Mouse (Mus musculus) MEL (cell line): ENCODE data around the gene Zfp472.

Experiments
- CHD2 ChIP-seq: IDR thresholded peaks from 2 replicates; pipeline ENCODE4 v1.6.1; 2011; ENCODE audit warnings: low read length, improper control_type of control experiment
- CTCF ChIP-seq, 3 experiments: IDR thresholded peaks in 2 of 3; conservative IDR thresholded peaks in 1 of 3; 2 replicates each; pipeline ENCODE4 v1.5.1; 2011 to 2012; ENCODE audit warnings: low read length in 3 of 3, low read depth in 2 of 3, mild to moderate bottlenecking in 2 of 3, improper control_type of control experiment in 1 of 3, inconsistent platforms in 1 of 3, mixed read lengths in 1 of 3, moderate library complexity in 1 of 3; ENCODE audit not compliant: control insufficient read depth in 1 of 3, insufficient read depth in 1 of 3, poor library complexity in 1 of 3, severe bottlenecking in 1 of 3
- E2F4 ChIP-seq: IDR thresholded peaks from 2 replicates; pipeline ENCODE4 v1.6.1; 2011; ENCODE audit warnings: low read depth, low read length, improper control_type of control experiment, borderline replicate concordance
- EP300 ChIP-seq, 2 experiments: IDR thresholded peaks; 2 replicates each; pipeline ENCODE4 v1.6.1; 2011; ENCODE audit warnings: improper control_type of control experiment in 2 of 2, low read length in 2 of 2, low read depth in 1 of 2, mild to moderate bottlenecking in 1 of 2
- HCFC1 ChIP-seq: IDR thresholded peaks from 2 replicates; pipeline ENCODE4 v1.6.1; 2012; ENCODE audit warnings: low read depth, mild to moderate bottlenecking, inconsistent platforms, low read length, improper control_type of control experiment, moderate library complexity
- KAT2A ChIP-seq: conservative IDR thresholded peaks from 2 replicates; pipeline ENCODE4 v1.6.1; 2012; ENCODE audit warnings: low read depth, low read length, improper control_type of control experiment, inconsistent platforms
- MAFK ChIP-seq: IDR thresholded peaks from 2 replicates; pipeline ENCODE4 v1.6.1; 2011; ENCODE audit warnings: low read depth, mild to moderate bottlenecking, low read length, improper control_type of control experiment, borderline replicate concordance
- POLR2A ChIP-seq, 2 experiments: IDR thresholded peaks; 2 replicates each; pipeline ENCODE4 v1.6.1; 2011 to 2012; ENCODE audit warnings: low read length in 2 of 2, mild to moderate bottlenecking in 2 of 2, control low read depth in 1 of 2, improper control_type of control experiment in 1 of 2, low read depth in 1 of 2, moderate library complexity in 1 of 2; ENCODE audit not compliant: control insufficient read depth in 1 of 2, insufficient read depth in 1 of 2, poor library complexity in 1 of 2
- SIN3A ChIP-seq: IDR thresholded peaks from 2 replicates; pipeline ENCODE4 v1.6.1; 2012; ENCODE audit warnings: low read length, improper control_type of control experiment, inconsistent platforms
- USF1 ChIP-seq: IDR thresholded peaks from 2 replicates; pipeline ENCODE4 v1.6.1; 2014; ENCODE audit warnings: low read depth, mild to moderate bottlenecking, inconsistent platforms, low read length, improper control_type of control experiment, moderate library complexity

DNA sequence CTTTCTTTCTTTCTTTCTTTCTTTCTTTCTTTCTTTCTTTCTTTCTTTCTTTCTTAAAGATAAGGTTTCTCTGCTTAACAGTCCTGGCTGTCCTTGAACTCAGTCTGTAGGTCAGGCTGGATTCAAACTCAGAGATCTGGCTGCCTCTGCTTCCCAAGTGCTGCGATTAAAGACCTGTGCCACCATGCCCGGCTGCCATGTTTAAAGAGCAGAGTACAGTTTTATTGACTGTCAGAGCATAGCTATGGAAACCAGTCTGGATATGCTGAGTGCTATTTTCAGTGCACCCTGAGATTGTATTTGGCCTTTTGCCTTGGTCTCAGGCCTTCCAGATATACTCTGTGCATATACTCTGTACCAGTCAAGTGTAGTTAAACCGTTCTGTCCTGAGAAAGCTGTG, 22.0 kb upstream of the Zfp472 start:
- no peak for TF ChIP-seq CTCF (IDR thresholded peaks at IDR 0.05 in 2 of 3, conservative IDR thresholded peaks at IDR 0.05 in 1 of 3; ENCODE audit: control insufficient read depth in 1 of 3, insufficient read depth in 1 of 3, low read depth in 2 of 3, low read length in 3 of 3, poor library complexity in 1 of 3, severe bottlenecking in 1 of 3)
- TF ChIP-seq SIN3A: no peak
- no peak for TF ChIP-seq USF1
- no peak for TF ChIP-seq E2F4
- no peak for TF ChIP-seq KAT2A
- no peak for TF ChIP-seq POLR2A (IDR thresholded peaks at IDR 0.05; ENCODE audit: control insufficient read depth in 1 of 2, insufficient read depth in 1 of 2, low read depth in 1 of 2, low read length in 2 of 2, poor library complexity in 1 of 2)
- no peak for TF ChIP-seq EP300 (IDR thresholded peaks at IDR 0.05; ENCODE audit: low read depth in 1 of 2, low read length in 2 of 2)
- no peak for TF ChIP-seq HCFC1
- no peak for TF ChIP-seq CHD2
- no peak for TF ChIP-seq MAFK
